Mouse (Mus musculus) heart, embryonic 16.5 days (tissue): ENCODE data around the gene Socs7. TPM values are rescaled to one million over a fixed set of nuclear protein-coding genes. Genes with fewer than 3 reads are reported as not detected.
"Not testable (repeated sequence)": the region's sequence is repeated elsewhere in the genome, so short reads cannot be mapped to it uniquely, and the experiment has no call there.

ENCODE experiments used
- ATAC-seq: fragments of 200-750 bp; cut with Nextera tagmentation; replicated peaks from 2 replicates; pipeline ENCODE4 v1.8.0; 2017; ENCODE audit warnings: moderate number of reproducible peaks; ENCODE audit not compliant: insufficient read depth, low FRiP score; ENCODE audit errors: extremely low read depth
- H3K27ac ChIP-seq: fragments of 300-500 bp; sonication (generic); 2 replicates; pipeline ENCODE4 v1.5.1; 2014; ENCODE audit warnings: mild to moderate bottlenecking, low read length, control low read depth, moderate library complexity
- H3K27me3 ChIP-seq: fragments of 300-500 bp; sonication (generic); 2 replicates; pipeline ENCODE4 v1.6.1; 2014; ENCODE audit warnings: low read length, mixed read lengths; ENCODE audit not compliant: control insufficient read depth, insufficient read depth
- H3K36me3 ChIP-seq: fragments of 300-500 bp; sonication (generic); 2 replicates; pipeline ENCODE4 v1.6.1; 2014; ENCODE audit not compliant: control insufficient read depth, insufficient read depth
- H3K4me1 ChIP-seq: fragments of 300-500 bp; sonication (generic); 2 replicates; pipeline ENCODE4 v1.6.1; 2014; ENCODE audit warnings: low read length, mixed read lengths; ENCODE audit not compliant: control insufficient read depth, insufficient read depth
- H3K4me2 ChIP-seq: fragments of 300-500 bp; sonication (generic); 2 replicates; pipeline ENCODE4 v1.6.1; 2014; ENCODE audit warnings: low read depth, mild to moderate bottlenecking, control low read depth, low read length
- H3K4me3 ChIP-seq: fragments of 300-500 bp; sonication (generic); 2 replicates; pipeline ENCODE4 v1.5.1; 2014; ENCODE audit warnings: mild to moderate bottlenecking, control low read depth, low read length
- H3K9ac ChIP-seq: fragments of 300-500 bp; sonication (generic); 2 replicates; pipeline ENCODE4 v1.6.1; 2014; ENCODE audit warnings: low read length, control low read depth
- H3K9me3 ChIP-seq: fragments of 300-500 bp; sonication (generic); replicated peaks from 2 replicates; pipeline ENCODE4 v1.6.1; 2016; ENCODE audit warnings: low read length; ENCODE audit not compliant: control insufficient read depth
- WGBS: fragments of 180-500 bp; shearing (Covaris S2); extraction: QIAGEN DNeasy Blood & Tissue Kit; methylation state at CpG from one replicate; pipeline ENCODE4 v1.1.7; 2014; 5-methylcytosine and 5-hydroxymethylcytosine counted together
- polyA plus RNA-seq: library from polyadenylated mRNA; unstranded; fragments of >200 nt; fragmentation: Nextera tagmentation; extraction: Ambion mirVana; gene quantifications from 2 replicates; pipeline ENCODE4 v1.2.1, GENCODE M21; 2015

Gene Socs7
- polyA plus RNA-seq, result 3.1 and 3.2 TPM in 2 replicates

- Histone ChIP-seq H3K36me3 (no peaks in the 10 kb centered on the region), H3K27ac (peak within 1 kb of the TSS; percentile 92), H3K9ac (peak within 1 kb of the TSS; percentile 99), H3K27me3 (no peaks in the 10 kb centered on the region), H3K4me3 (peak within 1 kb of the TSS; percentile 78), H3K9me3 (no peaks in the 10 kb centered on the region), H3K4me2 (peak within 1 kb of the TSS; percentile 91), H3K4me1 (peaks cover 20% of the 10 kb centered on the region)
- ATAC-seq, result peak; percentile 95
- under 1% methylated on average over 41 of the region's 81 CpGs for WGBS
These were observed at the start of gene Socs7 for GRCm38 (mm10) chr11:97361948-97362648. Gene Socs7, plus strand, starts transcription at chr11:97362551.

DNA sequence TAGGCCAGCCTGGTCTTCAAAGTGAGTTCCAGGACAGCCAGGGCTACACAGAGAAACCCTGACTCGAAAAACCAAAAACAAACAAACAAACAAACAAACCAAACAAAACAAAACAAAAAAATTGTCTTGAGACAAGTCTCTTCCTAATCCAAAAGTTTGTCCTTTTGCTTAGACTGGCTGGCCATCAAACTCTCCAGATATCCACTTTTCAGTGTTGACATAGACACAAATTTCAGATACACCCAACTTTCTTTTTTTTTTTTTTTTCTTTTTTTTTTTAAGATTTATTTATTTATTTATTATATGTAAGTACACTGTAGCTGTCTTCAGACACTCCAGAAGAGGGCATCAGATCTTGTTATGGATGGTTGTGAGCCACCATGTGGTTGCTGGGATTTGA, 49.5 kb upstream of the Socs7 start:
- H3K9me3 ChIP-seq, H3K4me2 ChIP-seq, H3K4me3 ChIP-seq, H3K36me3 ChIP-seq, H3K27me3 ChIP-seq, H3K9ac ChIP-seq, ATAC-seq, H3K27ac ChIP-seq: not testable (repeated sequence)
- 70% methylated on average over 1 of the region's 1 CpGs for WGBS
- H3K4me1 ChIP-seq, result peaks cover 28% of the 10 kb centered on the region

DNA sequence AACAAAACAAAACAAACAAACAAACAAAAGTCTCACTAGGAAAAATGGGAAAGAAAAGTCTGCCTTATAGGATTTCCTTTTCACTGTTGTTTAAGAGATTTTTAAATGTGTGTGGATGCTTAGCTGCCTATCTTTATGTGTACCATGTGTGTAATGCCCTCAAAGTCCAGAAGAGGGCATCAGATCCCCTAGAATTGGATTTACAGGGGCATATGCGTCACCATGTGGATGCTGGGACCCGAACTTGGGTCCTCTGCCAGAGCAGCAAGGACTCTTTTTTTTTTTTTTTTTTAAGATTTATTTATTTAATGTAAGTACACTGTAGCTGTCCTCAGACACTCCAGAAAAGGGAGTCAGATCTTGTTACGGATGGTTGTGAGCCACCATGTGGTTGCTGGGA, 48.2 kb upstream of the Socs7 start:
- Histone ChIP-seq H3K4me3 (no peak overlapping the region), H3K4me2 (no peak overlapping the region), H3K9me3 (no peaks in the 10 kb centered on the region), H3K4me1 (peaks cover 25% of the 10 kb centered on the region), H3K27ac (no peak overlapping the region), H3K27me3 (no peaks in the 10 kb centered on the region), H3K9ac (no peak overlapping the region), H3K36me3 (no peaks in the 10 kb centered on the region)
- no peak for ATAC-seq
- WGBS, result 93% methylated on average over 2 of the region's 3 CpGs

DNA sequence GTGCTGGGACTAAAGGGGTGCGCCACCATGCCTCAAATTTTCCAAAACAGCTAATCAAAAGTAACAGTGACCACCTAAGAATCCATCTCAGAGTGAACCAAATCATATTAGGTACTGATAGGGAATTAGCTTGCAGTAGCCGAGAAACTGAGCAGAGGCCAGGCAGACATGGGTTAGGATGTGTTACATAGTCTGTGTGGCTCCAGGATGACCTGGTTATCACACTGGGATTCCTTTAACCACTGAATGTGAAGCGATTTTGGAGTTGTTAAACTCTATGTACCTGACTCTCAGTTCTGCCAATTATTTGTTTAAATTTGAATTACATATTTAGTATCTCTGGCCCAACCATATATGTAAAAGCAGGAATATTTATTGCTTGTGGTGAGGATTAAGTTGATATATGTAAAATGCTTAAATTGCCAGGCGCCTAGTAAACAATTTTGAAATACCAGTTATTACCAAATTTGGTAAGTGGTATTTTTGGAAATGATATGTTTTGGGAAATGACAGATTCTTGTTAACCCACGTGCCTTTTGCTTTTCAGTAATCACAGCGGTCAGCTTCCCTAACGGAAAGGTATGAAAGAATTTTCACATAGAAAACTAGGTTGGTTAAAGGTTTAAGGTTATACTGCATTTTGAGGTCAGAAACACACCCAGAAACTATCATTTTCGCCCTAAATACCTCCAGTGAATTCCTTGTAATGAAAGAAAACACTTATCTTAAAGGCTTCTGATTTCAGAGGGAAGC, 47.4 kb upstream of the Socs7 start:
- peak overlapping the region; percentile 66 for H3K9ac ChIP-seq
- ATAC-seq, result no peak
- no peaks in the 10 kb centered on the region for H3K9me3 ChIP-seq
- peak overlapping the region; percentile 68 for H3K27ac ChIP-seq
- 42% methylated on average over 8 of the region's 8 CpGs for WGBS
- peaks cover 20% of the 10 kb centered on the region for H3K4me1 ChIP-seq
- peak overlapping the region; percentile 35 for H3K4me3 ChIP-seq
- H3K27me3 ChIP-seq, result no peaks in the 10 kb centered on the region
- H3K4me2 ChIP-seq, result peak overlapping the region; percentile 54
- no peaks in the 10 kb centered on the region for H3K36me3 ChIP-seq

GRCm38 (mm10) chr11:97315504-97316503, 46.5 kb upstream of the Socs7 start, which contains the start of gene Mrpl45:
Gene Mrpl45, plus strand, starts transcription at chr11:97315716.
- Histone ChIP-seq H3K9me3 (no peaks in the 10 kb centered on the region), H3K27me3 (no peaks in the 10 kb centered on the region), H3K4me1 (peaks cover 15% of the 10 kb centered on the region), H3K4me2 (peak within 1 kb of the TSS; percentile 70), H3K4me3 (peak within 1 kb of the TSS; percentile 77), H3K36me3 (no peaks in the 10 kb centered on the region), H3K9ac (peak within 1 kb of the TSS; percentile 79), H3K27ac (peak within 1 kb of the TSS; percentile 78)
- peak; percentile 97 for ATAC-seq
- under 1% methylated on average over 50 of the region's 50 CpGs for WGBS

- Histone ChIP-seq H3K27ac (no peak overlapping the region), H3K36me3 (peaks cover 29% of the 10 kb centered on the region)
- WGBS, result 92% methylated on average over 8 of the region's 8 CpGs
These were observed 41.2 kb upstream of the Socs7 start for GRCm38 (mm10) chr11:97321197-97321596.

DNA sequence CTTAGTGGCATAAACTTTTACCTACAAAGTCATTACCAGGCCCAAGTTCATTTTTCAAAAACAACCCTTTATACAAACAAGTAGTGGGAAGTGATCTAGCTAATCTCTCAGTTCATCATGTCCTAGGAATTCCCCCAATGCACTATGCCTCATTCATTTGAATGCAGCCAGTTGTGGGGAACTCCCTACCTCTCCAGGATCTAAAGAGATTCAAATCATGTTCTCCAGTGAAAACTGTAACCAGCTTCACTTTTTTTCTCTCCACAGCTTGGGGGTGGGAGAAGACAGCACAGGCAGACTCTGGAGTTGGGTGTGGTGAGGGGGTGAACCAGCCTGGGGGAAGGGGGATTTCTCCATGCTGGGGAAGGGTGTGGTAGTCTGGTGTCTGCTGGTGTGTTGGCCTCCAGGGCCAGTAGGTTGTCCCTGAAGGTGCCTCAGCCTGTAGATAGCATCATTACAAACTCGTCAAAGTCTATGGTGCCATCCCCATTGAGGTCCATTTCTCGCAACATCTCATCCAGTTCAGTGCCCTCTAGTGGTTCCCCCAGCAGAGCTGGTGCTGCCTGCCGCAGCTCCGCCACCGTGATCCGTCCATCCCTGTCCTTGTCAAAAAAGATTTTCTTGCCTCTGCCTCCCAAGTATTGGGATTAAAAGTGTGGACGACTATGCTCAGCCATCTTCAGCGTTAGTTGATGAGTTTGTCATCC, 40.3 kb upstream of the Socs7 start:
- not testable (repeated sequence) for H3K27ac ChIP-seq, H3K9ac ChIP-seq, H3K9me3 ChIP-seq, ATAC-seq, H3K4me3 ChIP-seq, H3K4me1 ChIP-seq, H3K27me3 ChIP-seq, H3K4me2 ChIP-seq
- H3K36me3 ChIP-seq, result peaks cover 38% of the 10 kb centered on the region
- 81% methylated on average over 8 of the region's 8 CpGs for WGBS

More at GRCm38 (mm10) chr11:97321197-97321596, 41.2 kb upstream of the Socs7 start:
- Histone ChIP-seq H3K4me2 (no peak overlapping the region), H3K9ac (no peak overlapping the region), H3K27me3 (no peaks in the 10 kb centered on the region), H3K9me3 (no peaks in the 10 kb centered on the region), H3K4me1 (peaks cover 6% of the 10 kb centered on the region), H3K4me3 (no peak overlapping the region)
- ATAC-seq, result no peak

GRCm38 (mm10) chr11:97325224-97325623, 37.1 kb upstream of the Socs7 start:
- no peaks in the 10 kb centered on the region for H3K4me1 ChIP-seq
- H3K27me3 ChIP-seq, result no peaks in the 10 kb centered on the region
- no peaks in the 10 kb centered on the region for H3K9me3 ChIP-seq
- no peak for ATAC-seq
- no peak overlapping the region for H3K27ac ChIP-seq
- no peak overlapping the region for H3K4me2 ChIP-seq
- H3K9ac ChIP-seq, result no peak overlapping the region
- 50% methylated on average over 1 of the region's 1 CpGs for WGBS
- H3K36me3 ChIP-seq, result peaks cover 51% of the 10 kb centered on the region
- H3K4me3 ChIP-seq, result no peak overlapping the region
